Mouse (Mus musculus) stomach, postnatal 0 days (tissue): ENCODE measurements around the gene Ccnd3.

Experiments used
- CTCF ChIP-seq: IDR thresholded peaks from 2 replicates; pipeline ENCODE4 v1.5.1; 2016; ENCODE audit warnings: antibody characterized with exemption, low read depth, mild to moderate bottlenecking, moderate library complexity
- EP300 ChIP-seq: optimal IDR thresholded peaks from 2 replicates; pipeline ENCODE3; 2016; ENCODE audit warnings: antibody characterized with exemption

GRCm38 (mm10) chr17:47506697-47507096 is 1.8 kb downstream of the Ccnd3 start:
- TF ChIP-seq EP300 (no peak), CTCF (no peak)
